Mouse (Mus musculus): ENCODE measurements around the gene Nup155.

GRCm38 (mm10) chr15:8200317-8200716 is 91.2 kb downstream of the Nup155 start:
- no peak for TF ChIP-seq GATA1 (IDR thresholded peaks at IDR 0.05; ENCODE audit: low read length)
- no peak for TF ChIP-seq TAL1 (IDR thresholded peaks at IDR 0.05; ENCODE audit: low read length)
